Mouse (Mus musculus): Measurements from ENCODE around the gene Ackr1.

GRCm38 (mm10) chr1:173323839-173324585 lies 9.5 kb downstream of the Ackr1 start:
- TF ChIP-seq GATA1 (IDR thresholded peaks at IDR 0.05; ENCODE audit: low read length) (no peak), TAL1 (IDR thresholded peaks at IDR 0.05; ENCODE audit: low read length) (no peak)
